Mouse (Mus musculus): ENCODE results near the gene Cacna2d2.

The Cacna2d2 gene

DNA sequence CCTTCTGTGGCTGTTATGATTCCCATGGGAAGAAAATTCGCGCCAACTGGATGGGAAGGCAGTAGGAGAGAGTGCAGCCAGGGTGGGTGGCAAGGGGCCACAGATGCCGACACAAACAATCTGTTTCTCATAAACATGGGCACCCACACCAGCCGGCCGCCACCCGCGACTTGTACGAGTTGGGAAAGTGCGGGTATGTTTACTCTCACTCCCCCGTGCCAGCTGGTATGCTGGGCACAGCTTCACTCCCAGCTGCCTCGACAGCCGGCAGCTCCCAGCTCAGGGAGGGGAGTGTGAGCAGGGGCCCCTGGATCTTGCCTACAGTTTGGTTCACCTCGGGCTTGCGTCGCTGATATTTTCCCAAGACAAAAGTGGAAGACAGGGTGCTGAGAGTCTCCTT is 57.3 kb downstream of the Cacna2d2 start:
- peak; percentile 91 to 93 for DNase-seq (ENCODE audit: low spot score in 2 of 2)

DNA sequence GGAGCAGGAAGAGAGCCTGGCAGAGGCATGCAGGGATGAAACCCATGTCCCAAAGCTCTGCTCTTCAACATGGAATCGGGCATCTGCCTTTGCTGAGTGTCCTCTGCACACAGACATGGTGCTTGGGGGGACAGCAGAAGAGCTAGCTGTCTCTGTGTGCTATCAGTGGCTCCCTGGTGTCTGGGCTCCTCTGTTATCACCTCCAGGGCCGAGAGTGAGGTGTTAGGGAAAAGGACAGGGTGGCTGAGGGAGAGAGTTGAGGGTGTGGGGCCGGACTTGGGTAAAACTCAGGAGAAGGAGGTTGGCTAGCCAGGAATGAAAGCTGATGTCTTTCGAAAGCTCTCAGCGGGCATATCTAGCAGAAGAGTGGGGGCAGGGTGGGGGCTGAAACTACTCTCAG is 63.5 kb downstream of the Cacna2d2 start:
- DNase-seq (ENCODE audit: low spot score in 2 of 2), result no peak

DNA sequence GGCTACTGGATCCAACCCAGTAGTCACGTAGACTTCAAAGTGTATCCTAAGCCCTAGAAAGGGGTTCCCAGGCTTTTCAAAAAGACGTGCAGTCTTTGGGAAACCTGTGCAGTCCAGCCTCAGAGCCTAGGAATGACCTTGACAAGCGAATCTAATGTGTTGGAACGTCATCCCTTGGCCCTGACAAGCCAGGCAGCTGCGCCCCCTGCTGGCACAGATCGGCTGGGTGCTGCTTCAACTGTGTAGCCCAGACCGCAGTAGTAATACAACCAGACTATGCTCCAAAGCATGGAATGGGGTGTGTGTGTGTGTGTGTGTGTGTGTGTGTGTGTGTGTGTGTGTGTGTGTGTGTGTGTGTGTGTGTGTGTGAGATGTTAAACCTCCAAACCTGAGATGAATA is 64.1 kb downstream of the Cacna2d2 start:
- peak; percentile 83 to 89 for DNase-seq (ENCODE audit: low spot score in 2 of 2)

DNA sequence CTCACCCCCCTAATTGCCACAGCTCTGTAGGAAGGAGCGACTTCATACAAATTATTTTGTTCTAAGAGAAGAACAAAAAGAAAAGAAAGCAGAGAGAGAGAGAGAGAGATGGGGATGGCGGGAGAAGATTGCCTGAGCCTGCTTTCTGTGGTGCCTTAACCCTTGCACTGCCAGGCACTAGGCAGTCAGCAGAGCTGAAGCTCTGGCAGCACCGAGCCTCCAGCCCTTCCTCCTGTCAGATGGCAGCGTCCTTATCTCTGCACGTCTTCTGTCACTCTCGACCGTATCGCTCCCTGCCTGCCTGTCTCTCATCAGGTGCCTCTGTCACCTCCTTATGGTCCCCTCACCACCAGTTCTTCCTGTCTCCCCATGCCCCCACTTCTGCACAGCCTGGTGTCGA is 64.7 kb downstream of the Cacna2d2 start:
- no peak for DNase-seq (ENCODE audit: low spot score in 2 of 2)

DNA sequence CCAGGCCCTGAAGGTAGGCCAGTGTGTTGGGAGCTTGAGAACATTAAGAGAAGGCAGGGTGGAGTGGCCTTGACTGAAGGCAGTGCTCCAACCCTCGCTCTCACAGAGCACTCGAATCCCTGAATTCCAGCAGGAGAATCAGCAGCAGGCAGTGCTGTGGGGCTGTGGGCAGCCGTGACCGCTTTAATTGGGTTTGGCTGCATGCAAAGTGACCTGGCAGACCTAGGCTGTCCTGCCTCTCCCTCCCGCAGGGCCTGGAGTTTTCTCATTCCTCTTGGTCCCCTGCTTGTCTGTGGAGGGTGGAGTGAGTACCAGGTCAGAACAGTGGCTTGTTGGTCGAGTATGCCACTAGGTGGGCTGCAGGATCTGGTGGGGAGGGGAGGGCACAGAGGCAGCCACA is 66.2 kb downstream of the Cacna2d2 start:
- no peak for DNase-seq (ENCODE audit: low spot score in 2 of 2)

DNA sequence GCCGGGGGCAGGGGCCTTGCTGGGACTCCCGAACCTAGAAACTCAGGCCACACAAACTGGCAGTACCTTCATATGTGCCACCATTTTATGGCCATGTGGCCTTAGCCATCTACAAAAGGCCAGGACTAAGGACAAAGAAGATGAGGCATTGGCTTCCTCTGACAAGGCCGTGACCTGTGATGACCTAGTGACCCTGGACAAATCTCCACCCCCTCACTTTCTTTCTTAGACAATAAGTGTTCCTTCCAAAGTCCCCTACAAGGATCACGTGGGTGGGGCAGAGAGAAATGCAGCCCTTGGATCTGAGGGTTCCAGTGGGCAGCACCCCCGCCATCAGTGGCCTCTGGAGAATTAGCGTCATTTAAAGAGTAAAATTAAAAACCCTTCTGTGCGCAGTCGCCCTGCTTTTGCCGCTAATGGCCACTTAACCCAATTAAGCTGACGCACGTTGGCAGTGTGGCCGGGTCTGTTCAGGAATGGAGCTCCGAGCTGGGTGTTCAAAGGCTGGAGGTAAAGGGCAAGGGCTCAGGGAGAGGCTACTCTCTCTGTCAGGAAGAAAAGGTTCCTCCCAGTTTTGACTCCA is 69.9 kb downstream of the Cacna2d2 start:
- DNase-seq (ENCODE audit: low spot score in 2 of 2), result no peak

DNA sequence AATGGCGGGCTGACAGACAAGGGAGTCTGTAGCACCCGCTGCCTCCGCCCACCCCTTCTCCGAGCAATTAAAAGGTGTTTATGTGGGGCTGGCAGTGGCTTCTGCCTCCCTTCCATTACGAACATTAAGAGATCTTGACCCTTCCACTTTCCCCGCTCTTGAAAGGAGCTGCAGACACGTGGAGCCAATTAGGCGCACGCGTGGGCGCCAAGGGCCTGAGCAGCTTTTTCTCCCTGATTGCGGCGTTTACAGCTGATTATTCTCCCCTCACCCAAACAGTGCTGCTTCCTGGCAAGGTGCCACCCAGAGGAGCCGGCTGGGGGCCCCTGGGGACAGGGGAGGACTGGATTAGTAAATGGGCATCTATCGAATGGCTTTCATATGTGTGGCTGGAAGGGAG is 71.0 kb downstream of the Cacna2d2 start:
- peak; percentile 42 to 54 for DNase-seq (ENCODE audit: low spot score in 2 of 2)

DNA sequence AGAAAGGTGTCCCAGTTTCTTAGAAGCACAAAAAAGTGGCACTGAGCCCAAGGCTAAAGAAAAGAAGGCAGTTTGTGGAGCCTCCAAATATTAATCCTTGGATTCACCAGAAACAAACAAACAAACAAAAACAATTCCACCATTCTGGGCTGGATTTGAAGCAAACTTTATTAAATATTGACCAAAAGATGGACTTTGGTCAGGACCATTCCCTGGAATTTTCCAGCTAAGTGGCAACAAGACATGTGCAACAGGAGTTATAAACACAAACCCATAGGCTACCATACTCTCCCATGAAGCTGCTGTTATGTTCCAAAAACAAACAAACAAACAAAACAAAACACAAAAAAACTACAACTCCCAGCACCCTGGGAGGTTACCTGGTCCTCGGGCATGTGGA is 74.6 kb downstream of the Cacna2d2 start:
- DNase-seq (ENCODE audit: low spot score in 2 of 2), result no peak

DNA sequence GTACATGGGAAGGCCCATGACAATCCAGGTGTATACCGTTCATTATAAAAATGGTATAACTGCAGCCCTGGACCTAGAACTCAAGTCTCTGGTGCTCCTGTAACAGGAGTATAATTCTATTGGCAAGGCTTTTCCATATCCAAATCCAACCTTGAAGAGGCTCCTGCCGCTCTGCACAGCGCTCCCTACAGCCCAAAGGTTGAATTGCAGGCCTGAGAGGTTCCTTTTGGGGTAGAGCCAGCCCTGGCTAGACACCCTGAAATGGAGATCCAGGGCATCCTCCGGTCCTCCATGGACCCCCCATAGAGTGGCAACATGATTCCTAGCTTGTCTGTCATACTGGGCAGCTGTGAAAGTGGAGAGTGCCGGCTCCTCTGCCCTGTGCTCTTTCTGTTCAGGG is 79.6 kb downstream of the Cacna2d2 start:
- no peak for DNase-seq (ENCODE audit: low spot score in 2 of 2)

DNA sequence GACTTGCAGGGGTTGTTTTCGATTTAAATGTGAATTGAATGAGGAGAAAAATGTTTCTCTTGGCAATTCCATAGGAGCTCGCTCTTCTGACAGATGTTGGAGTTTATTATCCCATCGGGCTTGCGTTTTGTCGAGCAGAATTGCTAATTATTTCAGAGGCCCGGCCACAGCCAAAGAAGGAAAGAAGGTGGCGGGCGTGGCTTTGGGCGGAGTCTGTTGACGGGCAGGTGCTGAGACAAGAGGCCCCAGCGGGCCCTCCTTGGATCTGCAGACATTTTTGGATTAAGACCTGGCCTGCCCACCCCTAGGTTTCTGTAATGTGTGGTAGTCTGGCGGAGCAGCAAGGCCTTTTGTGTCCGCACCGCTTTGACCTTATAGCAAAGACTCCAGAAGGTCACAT is 80.2 kb downstream of the Cacna2d2 start:
- DNase-seq (ENCODE audit: low spot score in 2 of 2), result no peak

DNA sequence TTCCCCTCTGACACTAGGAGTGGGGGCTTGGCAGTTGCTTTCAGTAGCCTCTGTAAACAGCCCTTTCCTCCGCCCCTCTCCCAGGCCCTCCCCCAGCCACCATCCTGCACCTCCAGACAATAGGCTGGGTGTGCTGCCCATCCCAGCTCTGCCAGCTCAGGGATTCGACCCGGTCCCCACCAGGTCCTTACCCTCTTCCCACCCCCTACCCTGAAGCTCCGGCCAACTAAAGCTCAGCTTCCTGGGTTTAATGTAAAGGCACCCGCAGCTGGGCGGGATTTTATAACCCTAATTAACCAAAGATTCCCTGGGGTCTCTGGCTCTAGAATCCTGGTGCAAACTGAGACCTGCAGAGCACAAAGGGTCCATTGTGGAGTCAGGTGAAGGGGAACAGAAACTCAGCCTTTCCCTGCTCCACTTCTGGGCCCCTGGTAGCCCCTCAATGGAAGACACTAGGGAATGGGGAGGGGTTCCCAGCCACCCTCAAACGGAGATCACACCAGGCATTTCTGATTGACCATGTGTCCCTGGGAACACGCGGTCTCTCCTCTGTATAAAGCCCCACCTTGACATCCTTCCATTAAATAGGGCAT is 81.2 kb downstream of the Cacna2d2 start:
- DNase-seq (ENCODE audit: low spot score in 2 of 2), result no peak

DNA sequence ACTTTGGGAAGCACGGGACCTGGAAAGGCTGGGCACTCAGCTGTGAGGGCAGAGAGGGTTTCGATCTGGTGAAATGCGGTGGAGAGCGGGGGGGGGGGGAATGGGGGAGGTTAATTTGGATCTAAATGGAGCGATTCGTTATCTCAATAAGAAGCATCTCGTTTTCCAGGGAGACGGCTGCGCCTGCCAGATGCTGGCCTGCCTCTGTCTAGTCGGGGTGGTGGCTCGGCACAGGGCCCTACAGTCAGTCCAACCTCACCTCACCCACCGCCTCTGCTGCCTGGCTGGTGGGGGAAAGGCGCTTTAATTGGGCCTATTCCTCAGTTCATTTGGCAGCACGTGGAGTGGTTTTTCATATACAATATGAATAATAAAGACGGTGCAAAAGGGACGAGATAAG is 81.9 kb downstream of the Cacna2d2 start:
- DNase-seq (ENCODE audit: low spot score in 2 of 2), result no peak

DNA sequence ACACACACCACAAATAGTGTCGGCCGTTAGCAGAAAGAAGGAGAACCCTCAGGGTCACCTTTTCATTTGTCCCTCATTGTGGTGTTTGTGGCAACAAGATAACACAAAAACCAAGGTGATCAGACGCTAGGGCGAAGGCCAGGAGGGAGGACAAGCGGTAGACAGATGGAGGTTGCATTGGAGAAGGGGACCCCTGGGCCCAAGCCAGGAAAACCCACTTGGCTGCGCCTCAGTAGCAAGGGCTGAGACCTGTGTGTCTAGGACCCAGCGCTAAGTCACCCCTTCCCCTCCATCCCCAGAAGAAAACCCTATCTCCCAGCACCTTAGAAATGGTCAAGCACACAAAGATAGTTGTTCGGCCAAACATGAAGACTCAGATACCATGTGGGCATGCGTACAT is 82.6 kb downstream of the Cacna2d2 start:
- DNase-seq (ENCODE audit: low spot score in 2 of 2), result no peak

DNA sequence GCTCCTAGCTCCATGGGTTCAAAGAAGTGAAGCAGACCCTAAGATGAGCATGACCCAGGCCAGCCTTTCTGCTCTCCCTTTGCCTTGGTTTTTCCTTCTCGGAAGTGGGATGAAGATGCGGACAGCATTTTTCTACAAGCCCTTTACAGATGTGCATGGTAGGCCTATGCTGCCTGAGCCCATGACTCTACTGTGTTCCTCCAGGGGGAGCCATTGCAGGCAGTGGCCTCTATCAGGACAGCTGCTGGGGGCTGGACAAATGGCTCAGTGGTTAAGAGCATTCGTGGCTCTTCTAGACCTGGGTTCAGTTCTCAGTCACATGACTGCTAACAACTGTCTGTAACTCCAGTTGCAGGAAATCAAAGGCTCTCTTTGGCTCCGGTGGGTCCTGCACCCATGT is 83.4 kb downstream of the Cacna2d2 start:
- no peak for DNase-seq (ENCODE audit: low spot score in 2 of 2)

DNA sequence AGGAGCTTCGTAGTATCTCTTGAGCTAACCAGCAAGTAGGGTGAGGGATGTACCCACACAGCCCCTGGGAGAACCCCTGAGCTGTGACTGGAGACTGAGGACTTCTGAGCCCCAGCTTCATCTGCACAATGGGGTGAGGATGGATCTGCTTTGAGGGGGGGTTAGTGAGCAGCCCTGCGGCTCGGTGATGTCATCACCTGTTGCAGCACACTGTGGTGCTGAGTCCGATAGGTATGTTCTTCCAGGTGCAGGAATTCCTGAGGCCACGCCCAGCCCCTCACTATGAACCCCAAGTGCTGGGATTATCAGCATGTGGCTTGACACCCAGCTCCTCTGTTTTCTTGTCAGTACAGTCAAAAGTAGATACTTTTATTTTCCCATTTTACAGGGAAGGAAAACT is 84.3 kb downstream of the Cacna2d2 start:
- no peak for DNase-seq (ENCODE audit: low spot score in 2 of 2)

DNA sequence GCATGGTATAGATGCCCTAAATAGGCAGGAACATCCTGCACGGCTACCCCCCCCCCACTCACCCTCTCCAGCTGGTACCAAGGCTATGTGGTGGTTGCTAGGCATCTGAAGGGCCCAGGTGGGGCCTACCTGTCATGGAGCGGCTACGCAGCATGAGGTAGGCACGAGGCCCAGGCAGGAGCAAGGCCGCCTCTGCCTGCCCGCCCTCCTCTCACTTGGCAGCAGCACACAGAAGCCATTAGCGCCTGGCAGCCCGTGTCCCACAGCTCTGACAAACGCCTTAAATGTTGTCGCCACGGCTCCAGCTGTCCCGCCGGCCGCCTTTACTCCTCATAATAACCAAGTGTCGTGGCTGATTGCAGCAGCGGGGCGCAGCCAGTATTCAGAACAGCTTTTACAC is 84.9 kb downstream of the Cacna2d2 start:
- peak; percentile 74 to 79 for DNase-seq (ENCODE audit: low spot score in 2 of 2)

DNA sequence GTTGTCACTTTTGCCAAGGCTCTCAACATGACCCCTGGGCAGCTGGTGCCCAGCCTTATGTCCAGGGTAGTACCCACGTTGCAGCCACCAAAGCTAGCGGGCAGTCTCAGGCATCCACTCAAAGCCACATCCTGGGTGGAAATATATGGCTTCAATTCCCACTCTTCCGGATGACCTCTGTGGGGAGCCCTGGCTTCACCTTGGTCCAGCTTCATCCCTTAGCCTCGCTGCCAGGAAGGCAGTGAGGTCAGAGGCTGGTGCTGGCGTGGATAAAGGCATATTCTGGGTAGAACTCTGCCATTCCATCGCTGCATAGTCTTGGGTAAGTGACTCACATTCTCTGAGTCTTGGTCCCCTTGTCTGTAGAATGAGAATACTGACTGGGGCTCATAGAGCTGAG is 85.4 kb downstream of the Cacna2d2 start:
- no peak for DNase-seq (ENCODE audit: low spot score in 2 of 2)

DNA sequence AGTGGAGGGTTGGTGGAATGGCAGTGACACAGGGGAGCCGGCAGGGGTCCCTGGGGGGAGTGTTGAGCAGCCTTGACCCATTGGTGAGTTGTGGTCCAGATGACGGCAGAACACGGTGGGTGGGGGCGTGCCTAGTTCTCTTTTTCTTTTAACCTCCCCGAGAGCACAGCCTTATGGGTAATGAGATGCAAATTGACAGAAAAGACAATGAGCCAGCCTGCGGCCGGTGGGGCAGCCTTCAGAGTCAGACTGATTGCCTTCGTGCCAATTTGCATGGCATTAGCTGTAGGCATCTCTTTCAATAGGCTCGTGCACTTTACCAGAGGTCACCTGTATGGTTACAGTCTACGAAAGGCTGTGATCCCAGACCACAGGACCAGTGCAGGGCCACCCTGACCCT is 86.7 kb downstream of the Cacna2d2 start:
- DNase-seq (ENCODE audit: low spot score in 2 of 2), result no peak

DNA sequence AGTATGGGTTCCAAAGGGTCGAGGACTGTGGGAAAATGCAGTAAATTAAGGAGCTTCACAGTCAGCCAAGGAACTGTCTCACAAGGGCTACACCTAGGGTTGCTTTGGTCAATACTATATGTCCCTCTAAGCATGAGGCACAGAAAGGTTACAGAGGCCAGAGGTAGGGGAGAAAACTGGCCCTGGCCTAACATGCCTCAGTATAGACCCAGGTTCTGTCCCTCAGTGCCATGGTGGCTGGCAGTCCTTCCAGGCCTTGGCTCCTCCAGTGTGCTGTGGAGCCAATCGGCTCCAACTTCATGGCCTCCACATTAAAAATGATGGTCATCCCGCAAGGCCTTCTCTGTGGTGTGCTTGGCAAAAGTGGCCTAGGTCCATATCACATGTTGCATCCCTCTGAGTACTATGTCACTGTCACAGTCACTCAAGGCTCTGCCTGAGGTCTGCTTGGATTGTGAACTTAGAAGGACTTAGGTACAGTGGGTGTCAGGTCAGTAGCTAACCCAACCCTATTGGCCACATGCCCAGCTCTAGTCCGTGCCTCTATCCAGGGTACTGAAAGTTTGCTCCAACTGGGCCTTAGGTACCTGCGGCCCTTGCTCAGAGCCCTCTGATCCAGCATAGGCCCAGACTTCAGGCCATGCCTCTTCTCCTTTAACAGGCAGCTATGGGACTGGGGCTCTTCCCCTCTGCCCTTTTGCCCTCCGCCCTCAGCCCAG is 87.3 kb downstream of the Cacna2d2 start:
- no peak for DNase-seq (ENCODE audit: low spot score in 2 of 2)

DNA sequence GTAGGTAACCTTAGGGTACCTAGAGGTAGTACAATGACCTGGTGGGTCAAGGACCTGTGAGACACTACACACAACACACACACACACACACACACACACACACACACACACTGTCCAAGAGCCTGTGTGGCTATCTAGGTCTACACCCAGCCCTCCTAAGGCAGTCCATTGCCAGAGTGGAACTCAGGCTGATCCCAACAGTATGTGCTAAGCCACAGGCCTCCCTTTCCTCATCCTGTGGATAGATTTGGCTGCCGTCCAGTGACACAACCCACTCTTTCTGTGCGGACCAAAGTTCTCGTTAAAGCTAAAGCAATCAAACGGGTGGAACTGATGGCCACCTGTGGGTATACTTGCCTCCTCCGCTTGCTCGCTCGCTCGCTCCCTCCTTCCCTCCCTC is 90.7 kb downstream of the Cacna2d2 start:
- no peak for DNase-seq (ENCODE audit: low spot score in 2 of 2)

DNA sequence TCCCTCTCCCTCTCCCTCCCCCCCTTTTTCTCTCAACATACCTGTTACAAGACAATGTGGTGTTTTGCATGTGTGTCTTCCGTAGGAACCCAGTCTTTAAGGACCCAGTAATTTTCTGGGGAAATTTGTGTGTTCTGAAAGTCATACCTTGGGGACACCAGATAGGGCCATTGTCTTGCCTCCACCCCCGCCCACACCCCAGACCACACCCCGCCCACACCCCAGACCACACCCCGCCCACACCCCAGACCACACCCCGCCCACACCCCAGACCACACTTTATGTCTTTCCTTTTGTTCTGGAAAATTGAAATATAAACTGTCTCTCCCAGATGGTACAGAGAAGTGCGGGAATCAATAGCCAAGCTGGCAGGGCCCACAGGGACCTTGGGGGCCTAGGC is 91.2 kb downstream of the Cacna2d2 start:
- no peak for DNase-seq (ENCODE audit: low spot score in 2 of 2)

DNA sequence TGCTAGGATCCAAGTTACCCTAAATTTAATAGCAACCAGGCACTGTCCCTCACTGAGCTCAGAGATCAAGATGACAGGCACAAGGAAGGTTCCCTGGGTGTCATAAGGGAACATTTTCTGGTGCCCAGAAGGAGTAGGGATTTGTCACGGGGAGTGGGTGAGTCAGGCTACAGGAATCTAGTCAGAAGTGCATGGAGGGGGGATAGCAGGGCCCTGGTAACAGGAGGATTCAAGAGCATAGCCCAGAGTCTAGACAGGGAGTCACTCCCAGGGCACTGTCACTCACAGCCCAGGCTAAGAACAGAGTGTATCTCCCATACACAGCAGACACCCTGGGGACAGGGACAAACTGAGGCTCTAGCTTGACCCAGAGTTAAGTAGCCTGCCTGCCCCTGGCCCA is 94.1 kb downstream of the Cacna2d2 start:
- no peak for DNase-seq (ENCODE audit: low spot score in 2 of 2)

DNA sequence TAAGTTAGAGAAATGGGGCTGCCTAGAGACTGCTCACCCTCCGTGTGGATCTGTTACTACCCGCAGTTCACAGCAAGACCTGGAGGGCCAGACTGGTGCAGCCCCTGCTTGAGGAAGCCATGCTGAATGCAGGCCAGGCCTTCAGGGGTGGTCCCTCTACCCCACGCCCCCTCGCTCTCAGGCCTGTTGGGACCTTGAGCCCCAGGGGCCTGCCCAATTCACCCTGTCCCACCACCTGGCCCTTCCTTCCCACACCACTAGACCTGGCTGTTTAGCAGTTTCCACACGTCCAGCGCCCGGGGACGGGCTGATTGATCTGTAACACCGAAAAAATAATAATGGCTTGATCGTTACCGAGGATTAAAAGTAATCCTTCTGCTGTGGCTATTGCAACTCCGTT is 94.8 kb downstream of the Cacna2d2 start:
- no peak for DNase-seq (ENCODE audit: low spot score in 2 of 2)

DNA sequence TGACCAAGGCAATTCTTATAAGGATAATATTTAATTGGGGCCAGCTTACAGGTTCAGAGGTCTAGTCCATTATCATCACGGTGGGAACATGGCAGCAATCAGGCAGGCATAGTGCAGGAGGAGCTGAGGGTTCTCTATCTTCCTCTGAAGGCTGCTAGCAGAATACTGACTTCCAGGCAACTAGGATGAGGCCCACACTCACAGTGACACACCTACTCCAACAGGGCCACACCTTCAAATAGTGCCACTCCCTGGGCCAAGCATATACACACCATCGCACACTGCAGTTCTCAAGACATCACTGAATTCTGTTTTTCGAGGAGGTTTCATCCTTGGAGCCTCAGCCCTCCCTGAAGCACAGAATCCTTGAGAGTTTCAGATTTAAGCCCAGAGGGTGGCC is 96.9 kb downstream of the Cacna2d2 start:
- DNase-seq (ENCODE audit: low spot score in 2 of 2), result no peak

Data from right cerebral cortex, postnatal 10 days (tissue).